Mouse (Mus musculus): ENCODE measurements at regions not wholly inside any gene's neighbourhood (a gene's known extent, or its start where the extent isn't known, plus 50 kb on each side); places are given as distances from the start of the nearest gene placed in this dataset.
A peak's percentile ranks its signal among the peaks of the same experiment; 100 is the strongest.

GRCm38 (mm10) chr10:26695212-26695933, 57.8 kb upstream of the Arhgap18 start:
- Histone ChIP-seq H3K36me3 (ENCODE audit: control insufficient read depth, insufficient read depth, low read length) (no peaks in the 10 kb centered on the region), H3K4me1 (ENCODE audit: control insufficient read depth, insufficient read depth, low read length) (peaks cover 10% of the 10 kb centered on the region), H3K27me3 (ENCODE audit: control insufficient read depth, insufficient read depth, low read depth, low read length) (no peaks in the 10 kb centered on the region), H3K9ac (ENCODE audit: low read depth, low read length) (peak overlapping the region; percentile 89), H3K4me3 (ENCODE audit: low read depth, low read length) (peak overlapping the region; percentile 50), H3K27ac (ENCODE audit: low read length) (peak overlapping the region; percentile 90), H3K4me2 (ENCODE audit: low read length) (peak overlapping the region; percentile 76), H3K9me3 (replicated peaks; ENCODE audit: control insufficient read depth, low read length, poor library complexity, severe bottlenecking) (no peaks in the 10 kb centered on the region)
- 2% methylated on average over 25 of the region's 25 CpGs for WGBS
- peak; percentile 98 for ATAC-seq
